ENCODE assay signal across 10 mouse cellular contexts in genomic region chr15:84701947-84702346, GRCm38 (mm10). TPM values are rescaled to one million over a fixed set of nuclear protein-coding genes. Genes with fewer than 3 reads are reported as not detected.
DNase-seq lines count a peak whose midpoint lies in the region; ATAC-seq and TF ChIP-seq lines count a peak whose summit lies in the region.
"Had no signal": no experiment of that assay in that cellular context is flagged by ENCODE, and none has a peak within 500 bp of the region (broad histone marks: within the 10 kb centered on the region; RNA-seq: fewer than 3 reads in every experiment).

No protein-coding gene starts in this region.

- TF ChIP-seq POLR2A in testis, adult 2 months (IDR thresholded peaks at IDR 0.05; ENCODE audit: control insufficient read depth, low read depth, low read length): no peak

- no peaks in the 10 kb centered on the region for H3K9me3 ChIP-seq in heart, embryonic 10.5 days
- H3K9me3 ChIP-seq in embryonic facial prominence, embryonic 14.5 days (ENCODE audit: control insufficient read depth, low read length): no peaks in the 10 kb centered on the region

- WGBS in heart, embryonic 10.5 days: 32% methylated on average over 4 of the region's 4 CpGs
- WGBS in embryonic facial prominence, embryonic 14.5 days: 35% methylated on average over 4 of the region's 4 CpGs

- H3K4me2 ChIP-seq in embryonic facial prominence, embryonic 14.5 days (ENCODE audit: low read depth, low read length): no peak overlapping the region

- H3K27ac ChIP-seq in heart, embryonic 10.5 days: no peak overlapping the region
- H3K27ac ChIP-seq in testis, adult 2 months (ENCODE audit: control insufficient read depth, insufficient read depth, low read depth, low read length): no peak overlapping the region
- H3K27ac ChIP-seq in embryonic facial prominence, embryonic 14.5 days (replicated peaks; ENCODE audit: low read depth, low read length): no peak overlapping the region

- ATAC-seq in embryonic facial prominence, embryonic 14.5 days (ENCODE audit: low read depth): no peak
- peak; percentile 47 for ATAC-seq in neutrophil, adult 5-6 weeks (ENCODE audit: extremely low read depth, insufficient number of reproducible peaks, low FRiP score, poor library complexity, severe bottlenecking)
- ATAC-seq in monocyte, adult 5-6 weeks (replicated peaks; ENCODE audit: insufficient number of reproducible peaks, low FRiP score, low TSS enrichment, poor library complexity, severe bottlenecking): no peak

- peaks cover 53% of the 10 kb centered on the region for H3K36me3 ChIP-seq in heart, embryonic 10.5 days
- no peaks in the 10 kb centered on the region for H3K36me3 ChIP-seq in testis, adult 2 months (ENCODE audit: control insufficient read depth, insufficient read depth, low read length)
- peaks cover 34% of the 10 kb centered on the region; the same call in 1 of the 2 replicates for H3K36me3 ChIP-seq in embryonic facial prominence, embryonic 14.5 days (ENCODE audit: control insufficient read depth, insufficient read depth, low read length)

- no peak overlapping the region for H3K4me3 ChIP-seq in heart, embryonic 10.5 days
- H3K4me3 ChIP-seq in testis, adult 2 months (ENCODE audit: control insufficient read depth, low read depth, low read length): no peak overlapping the region
- no peak overlapping the region for H3K4me3 ChIP-seq in embryonic facial prominence, embryonic 14.5 days (ENCODE audit: low read depth, low read length)
- H3K4me3 ChIP-seq: myocyte had no signal

- DNase-seq in heart, adult 11 months: peak; percentile 96
- DNase-seq in heart, embryonic 10.5 days (ENCODE audit: low spot score): no peak
- no peak for DNase-seq in testis, postnatal 14 days (ENCODE audit: low spot score)
- peak; percentile 70 for DNase-seq in embryonic facial prominence, embryonic 14.5 days (ENCODE audit: low spot score)
- DNase-seq in kidney, postnatal 14 days: peak; percentile 70

- TF ChIP-seq CTCF in testis, adult 2 months (IDR thresholded peaks at IDR 0.05; ENCODE audit: control insufficient read depth, insufficient read depth, insufficient replicate concordance, low read depth, low read length): peak; percentile 39; the same call in 1 of the 2 replicates

- no peak overlapping the region for H3K9ac ChIP-seq in embryonic facial prominence, embryonic 14.5 days (ENCODE audit: low read depth, low read length)

- no peaks in the 10 kb centered on the region for H3K27me3 ChIP-seq in heart, embryonic 10.5 days (ENCODE audit: insufficient read depth, poor library complexity, severe bottlenecking)
- H3K27me3 ChIP-seq in testis, adult 2 months (ENCODE audit: control insufficient read depth, insufficient read depth, low read length): no peaks in the 10 kb centered on the region
- no peaks in the 10 kb centered on the region for H3K27me3 ChIP-seq in embryonic facial prominence, embryonic 14.5 days (replicated peaks; ENCODE audit: control insufficient read depth, insufficient read depth, low read length)

- H3K4me1 ChIP-seq in heart, embryonic 10.5 days: peaks cover 27% of the 10 kb centered on the region
- H3K4me1 ChIP-seq in testis, adult 2 months (ENCODE audit: control insufficient read depth, insufficient read depth, low read length): peaks cover 7% of the 10 kb centered on the region
- peaks cover 9% of the 10 kb centered on the region for H3K4me1 ChIP-seq in embryonic facial prominence, embryonic 14.5 days (ENCODE audit: control insufficient read depth, insufficient read depth, low read length)

RNA-seq across cellular contexts. Expression of gene Arhgap8, which starts 17.9 kb away (rescaled TPM):
- 4.3 and 6.5 TPM in 2 replicates for polyA plus RNA-seq in heart, embryonic 10.5 days (2016; fragmentation: Nextera tagmentation; extraction: Ambion mirVana)
- 3.1 and 3.7 TPM in 2 replicates for polyA plus RNA-seq in testis, adult 2 months (2012; rRNA removed)
- 3.1 and 4.6 TPM in 2 replicates for polyA plus RNA-seq in embryonic facial prominence, embryonic 14.5 days (2014; fragmentation: Nextera tagmentation; extraction: Ambion mirVana)
- total RNA-seq in neutrophil, adult 5-6 weeks (2017): not detected in 2 replicates
- total RNA-seq in monocyte, adult 5-6 weeks (2017): not detected in 3 replicates
- total RNA-seq: hematopoietic stem cell, adult 5-6 weeks had no signal
- polyA plus RNA-seq: myocyte had no signal

RNA-seq across cellular contexts. Expression of gene Prr5, which starts 32.5 kb away (rescaled TPM):
- 30.6 and 33.1 TPM in 2 replicates for polyA plus RNA-seq in heart, embryonic 10.5 days (2016; fragmentation: Nextera tagmentation; extraction: Ambion mirVana)
- polyA plus RNA-seq in testis, adult 2 months (2012; rRNA removed): 13.0 and 13.4 TPM in 2 replicates
- 26.4 and 31.8 TPM in 2 replicates for polyA plus RNA-seq in embryonic facial prominence, embryonic 14.5 days (2014; fragmentation: Nextera tagmentation; extraction: Ambion mirVana)
- 28.9 and 29.6 TPM in 2 replicates for total RNA-seq in neutrophil, adult 5-6 weeks (2017)
- total RNA-seq in monocyte, adult 5-6 weeks (2017): 2.6 to 9.9 TPM (median 3.7 TPM) in 3 replicates

Comparison
In these comparisons a context has a peak if more than half of its experiments do, and no peak if none do; other contexts are left out.
1. DNase-seq: peak in heart, adult 11 months (single experiment), embryonic facial prominence, embryonic 14.5 days (single experiment) and kidney, postnatal 14 days (single experiment); none in heart, embryonic 10.5 days (single experiment) and testis, postnatal 14 days (single experiment).